Mouse (Mus musculus): ENCODE measurements around the gene Acad9. TPM values are rescaled to one million over a fixed set of nuclear protein-coding genes. Genes with fewer than 3 reads are reported as not detected.

The Acad9 gene
- polyA plus RNA-seq, 1 experiment from 2014 or later: 81.7 TPM

DNA sequence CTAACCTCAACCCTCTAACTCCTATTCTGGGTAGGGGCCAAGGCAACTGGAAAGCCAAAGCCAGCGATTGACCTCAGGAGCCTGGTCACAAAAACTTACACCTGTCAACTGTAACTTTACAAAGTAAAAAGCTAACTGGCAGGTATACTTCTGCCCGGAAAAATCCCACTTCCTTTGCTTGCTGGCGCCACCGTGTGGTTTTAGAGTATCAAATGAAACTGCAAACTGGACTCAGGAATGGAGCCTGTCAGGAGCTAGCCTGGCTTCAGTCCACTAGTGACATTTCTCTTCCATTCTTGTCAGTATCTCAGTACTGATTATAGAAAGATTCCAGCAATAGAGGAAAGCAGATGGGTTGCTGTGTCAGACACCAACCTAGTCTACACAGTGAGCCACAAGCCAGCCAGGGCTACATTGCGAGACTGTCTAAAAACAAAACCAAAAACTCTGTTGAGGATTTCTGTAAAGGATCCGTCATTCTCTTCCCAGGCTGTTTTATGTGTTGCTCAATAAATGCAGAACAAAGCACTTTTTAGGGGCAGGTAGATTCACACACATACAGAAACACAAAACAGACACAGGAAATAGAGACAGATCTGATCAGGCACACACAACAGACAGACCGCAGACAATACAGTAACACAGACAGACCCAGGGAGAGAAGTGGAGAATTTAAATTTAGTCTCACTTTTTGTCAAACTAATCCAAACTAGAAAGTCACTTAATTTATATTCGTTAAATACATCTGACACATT lies 5.5 kb upstream of the Acad9 start:
- no peaks in the 10 kb centered on the region for H3K36me3 ChIP-seq (ENCODE audit: control insufficient read depth, insufficient read depth, low read length)
- ATAC-seq (replicated peaks; ENCODE audit: insufficient number of reproducible peaks, low FRiP score, low TSS enrichment): no peak
- no peaks in the 10 kb centered on the region for H3K4me1 ChIP-seq (ENCODE audit: control insufficient read depth, insufficient read depth, low read length)
- 31% methylated on average over 8 of the region's 8 CpGs for WGBS (ENCODE audit: insufficient replicate concordance)
- H3K27ac ChIP-seq (ENCODE audit: low read depth, low read length): no peak overlapping the region
- 0 out of 2 replicates have a peak overlapping the region, but pooled peaks have one; percentile 46 for H3K9ac ChIP-seq (ENCODE audit: low read depth, low read length)
- no peak overlapping the region for H3K4me3 ChIP-seq (ENCODE audit: low read depth, low read length)
- no peaks in the 10 kb centered on the region for H3K9me3 ChIP-seq (replicated peaks; ENCODE audit: control insufficient read depth, low read length)
- H3K4me2 ChIP-seq: no peak overlapping the region
- peaks cover 7% of the 10 kb centered on the region; the same call in 1 of the 2 replicates for H3K27me3 ChIP-seq (ENCODE audit: control insufficient read depth, insufficient read depth, low read length)

DNA sequence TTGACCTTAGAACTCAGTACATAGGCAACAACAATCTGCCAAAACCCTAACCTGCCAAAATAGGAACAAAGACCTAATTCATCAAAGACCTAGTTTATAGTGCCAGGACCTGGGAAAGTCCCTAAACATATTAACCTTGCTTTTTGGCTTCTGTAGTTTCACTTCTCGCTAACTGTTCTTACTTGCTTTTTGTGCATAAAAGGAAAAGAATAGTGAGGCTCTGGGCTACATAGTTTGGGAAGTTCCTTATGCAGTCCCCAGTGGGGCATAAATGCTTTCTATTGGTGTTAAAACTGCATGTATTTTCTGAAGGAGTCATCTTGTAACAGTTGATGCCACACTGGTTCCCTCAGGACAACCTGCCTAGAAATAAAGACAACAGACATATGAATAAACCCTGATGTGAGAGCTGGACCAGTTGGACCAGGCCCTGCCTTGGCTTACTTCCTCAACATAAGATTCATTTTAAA lies 1.2 kb upstream of the Acad9 start:
- peaks cover 8% of the 10 kb centered on the region for H3K4me1 ChIP-seq (ENCODE audit: control insufficient read depth, insufficient read depth, low read length)
- no peak overlapping the region for H3K4me2 ChIP-seq
- H3K27ac ChIP-seq (ENCODE audit: low read depth, low read length): no peak overlapping the region
- H3K36me3 ChIP-seq (ENCODE audit: control insufficient read depth, insufficient read depth, low read length): no peaks in the 10 kb centered on the region
- no peak for ATAC-seq (replicated peaks; ENCODE audit: insufficient number of reproducible peaks, low FRiP score, low TSS enrichment)
- peaks cover 7% of the 10 kb centered on the region; the same call in 1 of the 2 replicates for H3K27me3 ChIP-seq (ENCODE audit: control insufficient read depth, insufficient read depth, low read length)
- H3K9me3 ChIP-seq (replicated peaks; ENCODE audit: control insufficient read depth, low read length): no peaks in the 10 kb centered on the region
- H3K9ac ChIP-seq (ENCODE audit: low read depth, low read length): no peak overlapping the region
- H3K4me3 ChIP-seq (ENCODE audit: low read depth, low read length): no peak overlapping the region
- WGBS (ENCODE audit: insufficient replicate concordance): 97% methylated on average over 1 of the region's 1 CpGs

DNA sequence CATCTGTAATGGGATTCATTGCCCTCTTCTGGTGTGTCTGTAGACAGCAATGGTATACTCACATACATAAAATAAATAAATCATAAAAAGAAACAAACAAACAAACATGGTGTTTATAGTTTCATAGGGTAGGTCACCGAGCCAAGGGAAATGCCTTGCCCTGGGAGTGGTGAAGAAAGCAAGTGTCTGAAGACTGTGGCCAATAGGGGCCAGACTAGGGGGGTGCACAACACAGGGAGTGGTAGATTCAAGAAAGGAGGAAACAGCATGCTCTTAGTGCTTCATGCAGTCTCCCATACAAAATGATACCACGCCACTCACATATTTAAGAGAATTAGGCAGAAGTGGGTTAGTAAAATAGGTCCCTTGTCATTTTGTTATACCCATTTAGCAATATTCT lies 613 bp upstream of the Acad9 start:
- Histone ChIP-seq H3K4me3 (ENCODE audit: low read depth, low read length) (peak overlapping the region; percentile 81), H3K27me3 (ENCODE audit: control insufficient read depth, insufficient read depth, low read length) (peaks cover 7% of the 10 kb centered on the region; the same call in 1 of the 2 replicates), H3K9me3 (replicated peaks; ENCODE audit: control insufficient read depth, low read length) (no peaks in the 10 kb centered on the region), H3K4me1 (ENCODE audit: control insufficient read depth, insufficient read depth, low read length) (peaks cover 8% of the 10 kb centered on the region), H3K27ac (ENCODE audit: low read depth, low read length) (no peak overlapping the region), H3K36me3 (ENCODE audit: control insufficient read depth, insufficient read depth, low read length) (no peaks in the 10 kb centered on the region), H3K4me2 (peak overlapping the region; percentile 82), H3K9ac (ENCODE audit: low read depth, low read length) (no peak overlapping the region)
- WGBS (ENCODE audit: insufficient replicate concordance): 96% methylated on average over 2 of the region's 2 CpGs
- no peak for ATAC-seq (replicated peaks; ENCODE audit: insufficient number of reproducible peaks, low FRiP score, low TSS enrichment)

DNA sequence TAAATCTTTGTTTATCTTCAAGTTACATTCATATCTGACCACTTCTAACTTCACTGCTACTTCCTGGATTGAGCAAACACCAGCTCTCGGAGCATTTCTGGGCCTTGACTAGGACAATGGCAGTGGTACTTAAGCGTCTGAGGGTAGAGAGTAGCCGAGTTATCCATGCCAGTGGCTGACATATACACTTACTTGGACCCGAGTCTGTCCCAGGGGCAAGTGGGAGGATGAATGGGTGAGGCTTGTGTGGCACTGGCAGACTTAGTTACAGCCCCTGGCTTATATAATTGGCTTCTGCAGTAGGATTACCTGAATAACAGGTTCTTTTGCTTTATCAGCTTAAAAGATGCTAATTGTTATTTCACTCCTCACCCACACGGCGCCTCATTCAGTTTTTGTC lies 2.0 kb downstream of the Acad9 start:
- H3K4me3 ChIP-seq (ENCODE audit: low read depth, low read length): no peak overlapping the region
- no peak overlapping the region for H3K4me2 ChIP-seq
- no peak overlapping the region for H3K27ac ChIP-seq (ENCODE audit: low read depth, low read length)
- peaks cover 7% of the 10 kb centered on the region; the same call in 1 of the 2 replicates for H3K27me3 ChIP-seq (ENCODE audit: control insufficient read depth, insufficient read depth, low read length)
- ATAC-seq (replicated peaks; ENCODE audit: insufficient number of reproducible peaks, low FRiP score, low TSS enrichment): no peak
- no peaks in the 10 kb centered on the region for H3K9me3 ChIP-seq (replicated peaks; ENCODE audit: control insufficient read depth, low read length)
- WGBS (ENCODE audit: insufficient replicate concordance): 82% methylated on average over 6 of the region's 6 CpGs
- H3K4me1 ChIP-seq (ENCODE audit: control insufficient read depth, insufficient read depth, low read length): peaks cover 8% of the 10 kb centered on the region
- no peak overlapping the region for H3K9ac ChIP-seq (ENCODE audit: low read depth, low read length)
- no peaks in the 10 kb centered on the region for H3K36me3 ChIP-seq (ENCODE audit: control insufficient read depth, insufficient read depth, low read length)

DNA sequence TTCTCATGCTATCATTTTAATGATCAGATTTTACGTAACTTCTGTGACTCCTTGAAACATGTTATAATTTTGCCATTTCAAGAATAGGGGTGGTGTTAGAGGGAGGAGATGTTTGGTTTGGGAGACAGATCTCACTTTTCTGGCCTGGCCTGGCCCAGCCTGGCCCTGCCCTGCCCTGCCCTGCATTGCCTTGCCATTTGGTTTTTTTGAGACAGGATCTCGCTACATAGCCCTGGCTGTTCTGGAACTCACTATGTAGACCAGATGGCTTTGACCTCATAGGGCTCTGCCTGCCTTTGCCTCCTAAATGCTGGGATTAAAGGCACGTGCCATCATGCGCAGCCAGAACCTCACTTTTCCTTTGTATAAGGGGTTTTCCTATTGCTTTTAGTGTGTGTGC lies 4.7 kb downstream of the Acad9 start:
- peaks cover 8% of the 10 kb centered on the region for H3K4me1 ChIP-seq (ENCODE audit: control insufficient read depth, insufficient read depth, low read length)
- no peaks in the 10 kb centered on the region for H3K9me3 ChIP-seq (replicated peaks; ENCODE audit: control insufficient read depth, low read length)
- H3K27ac ChIP-seq (ENCODE audit: low read depth, low read length): no peak overlapping the region
- peaks cover 8% of the 10 kb centered on the region for H3K36me3 ChIP-seq (ENCODE audit: control insufficient read depth, insufficient read depth, low read length)
- H3K9ac ChIP-seq (ENCODE audit: low read depth, low read length): no peak overlapping the region
- H3K27me3 ChIP-seq (ENCODE audit: control insufficient read depth, insufficient read depth, low read length): no peaks in the 10 kb centered on the region
- no peak for ATAC-seq (replicated peaks; ENCODE audit: insufficient number of reproducible peaks, low FRiP score, low TSS enrichment)
- 93% methylated on average over 4 of the region's 4 CpGs for WGBS (ENCODE audit: insufficient replicate concordance)
- no peak overlapping the region for H3K4me2 ChIP-seq
- H3K4me3 ChIP-seq (ENCODE audit: low read depth, low read length): no peak overlapping the region

DNA sequence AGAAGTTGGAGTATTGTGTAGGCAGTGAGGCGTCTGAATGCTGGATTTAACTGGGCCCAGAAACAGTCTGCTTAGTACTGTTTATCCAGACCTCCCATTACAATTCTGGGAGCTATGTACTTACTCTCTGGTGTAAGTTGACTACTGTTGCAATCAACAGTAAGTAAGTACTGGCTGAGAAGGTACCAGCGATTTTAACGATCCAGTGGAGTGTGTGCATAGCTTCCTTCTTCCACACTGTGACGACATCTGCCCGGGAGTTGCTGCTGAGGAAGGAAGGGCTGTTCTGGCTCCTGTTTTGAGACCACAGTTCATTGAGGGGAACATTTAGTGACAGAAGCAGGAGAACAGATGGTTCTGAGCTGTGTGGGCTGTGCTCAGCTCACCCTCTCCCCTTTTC lies 5.3 kb downstream of the Acad9 start:
- H3K36me3 ChIP-seq (ENCODE audit: control insufficient read depth, insufficient read depth, low read length): peaks cover 13% of the 10 kb centered on the region
- no peaks in the 10 kb centered on the region for H3K9me3 ChIP-seq (replicated peaks; ENCODE audit: control insufficient read depth, low read length)
- H3K4me2 ChIP-seq: no peak overlapping the region
- no peaks in the 10 kb centered on the region for H3K27me3 ChIP-seq (ENCODE audit: control insufficient read depth, insufficient read depth, low read length)
- H3K27ac ChIP-seq (ENCODE audit: low read depth, low read length): no peak overlapping the region
- WGBS (ENCODE audit: insufficient replicate concordance): 88% methylated on average over 5 of the region's 5 CpGs
- no peak for ATAC-seq (replicated peaks; ENCODE audit: insufficient number of reproducible peaks, low FRiP score, low TSS enrichment)
- no peak overlapping the region for H3K9ac ChIP-seq (ENCODE audit: low read depth, low read length)
- H3K4me1 ChIP-seq (ENCODE audit: control insufficient read depth, insufficient read depth, low read length): peaks cover 8% of the 10 kb centered on the region
- H3K4me3 ChIP-seq (ENCODE audit: low read depth, low read length): no peak overlapping the region

DNA sequence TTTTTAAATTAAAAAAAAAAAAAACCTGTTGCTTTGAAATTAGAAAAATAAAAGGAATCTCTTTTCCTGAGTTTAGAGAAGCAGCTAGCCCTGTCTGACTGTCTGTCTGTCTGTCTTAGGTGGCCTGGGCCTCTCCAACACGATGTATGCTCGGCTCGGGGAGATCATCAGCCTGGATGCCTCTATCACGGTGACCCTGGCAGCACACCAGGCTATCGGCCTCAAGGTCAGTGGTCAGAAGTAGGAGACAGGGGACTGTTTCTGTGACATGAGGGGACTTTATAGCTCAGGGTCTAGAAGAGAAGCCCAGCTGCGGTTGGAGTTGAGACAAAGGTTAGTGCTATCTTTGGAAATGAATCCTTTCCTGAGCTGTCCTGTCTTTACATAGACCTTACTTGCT lies 8.5 kb downstream of the Acad9 start:
- ATAC-seq (replicated peaks; ENCODE audit: insufficient number of reproducible peaks, low FRiP score, low TSS enrichment): no peak
- Histone ChIP-seq H3K27ac (ENCODE audit: low read depth, low read length) (no peak overlapping the region), H3K27me3 (ENCODE audit: control insufficient read depth, insufficient read depth, low read length) (no peaks in the 10 kb centered on the region), H3K9ac (ENCODE audit: low read depth, low read length) (no peak overlapping the region), H3K4me1 (ENCODE audit: control insufficient read depth, insufficient read depth, low read length) (no peaks in the 10 kb centered on the region), H3K9me3 (replicated peaks; ENCODE audit: control insufficient read depth, low read length) (no peaks in the 10 kb centered on the region), H3K4me3 (ENCODE audit: low read depth, low read length) (no peak overlapping the region), H3K36me3 (ENCODE audit: control insufficient read depth, insufficient read depth, low read length) (peaks cover 27% of the 10 kb centered on the region), H3K4me2 (no peak overlapping the region)
- WGBS (ENCODE audit: insufficient replicate concordance): 85% methylated on average over 6 of the region's 6 CpGs

DNA sequence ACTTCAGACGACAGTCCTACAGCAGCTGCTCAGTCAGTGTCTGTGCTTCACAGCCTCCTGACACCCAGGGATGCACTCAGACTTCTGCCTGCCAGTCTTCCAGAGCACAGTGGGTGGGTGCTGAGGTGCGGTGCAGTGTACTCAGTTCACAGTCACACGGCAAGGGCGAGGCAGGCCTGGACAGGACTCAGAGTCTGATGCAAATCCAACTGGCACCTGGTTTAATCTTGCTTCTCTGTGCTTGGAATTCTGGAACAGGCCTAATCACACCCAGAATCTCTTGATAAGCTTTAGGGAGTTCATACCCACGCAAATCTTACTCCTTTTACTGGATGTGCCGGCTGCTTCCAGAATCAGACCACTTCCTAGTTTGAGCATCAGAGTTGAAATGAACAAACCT lies 9.7 kb downstream of the Acad9 start:
- H3K4me1 ChIP-seq (ENCODE audit: control insufficient read depth, insufficient read depth, low read length): no peaks in the 10 kb centered on the region
- 93% methylated on average over 6 of the region's 6 CpGs for WGBS (ENCODE audit: insufficient replicate concordance)
- no peak overlapping the region for H3K4me2 ChIP-seq
- H3K4me3 ChIP-seq (ENCODE audit: low read depth, low read length): no peak overlapping the region
- H3K9me3 ChIP-seq (replicated peaks; ENCODE audit: control insufficient read depth, low read length): no peaks in the 10 kb centered on the region
- no peak for ATAC-seq (replicated peaks; ENCODE audit: insufficient number of reproducible peaks, low FRiP score, low TSS enrichment)
- H3K36me3 ChIP-seq (ENCODE audit: control insufficient read depth, insufficient read depth, low read length): peaks cover 38% of the 10 kb centered on the region
- H3K27ac ChIP-seq (ENCODE audit: low read depth, low read length): no peak overlapping the region
- no peak overlapping the region for H3K9ac ChIP-seq (ENCODE audit: low read depth, low read length)
- H3K27me3 ChIP-seq (ENCODE audit: control insufficient read depth, insufficient read depth, low read length): no peaks in the 10 kb centered on the region

DNA sequence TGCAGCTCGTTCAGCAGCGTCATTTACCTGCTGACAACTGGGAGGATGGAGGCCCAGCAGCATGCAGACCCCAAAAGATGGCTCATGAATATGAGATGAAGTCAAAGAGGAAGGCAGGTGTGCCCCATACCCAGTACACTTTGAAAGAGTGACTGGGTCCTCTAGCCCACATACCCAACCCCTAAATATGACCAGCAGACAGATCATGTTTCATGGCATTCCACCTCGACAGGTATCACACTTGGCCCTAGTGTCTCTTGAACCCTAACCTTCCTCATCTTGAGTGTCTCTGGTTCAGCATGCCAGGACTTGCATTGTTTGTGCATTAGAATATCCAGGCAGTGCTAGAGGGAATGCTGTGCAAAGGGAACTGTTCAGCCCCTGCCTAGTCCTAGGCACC lies 11.6 kb downstream of the Acad9 start:
- 91% methylated on average over 3 of the region's 3 CpGs for WGBS (ENCODE audit: insufficient replicate concordance)
- no peak overlapping the region for H3K9ac ChIP-seq (ENCODE audit: low read depth, low read length)
- no peaks in the 10 kb centered on the region for H3K27me3 ChIP-seq (ENCODE audit: control insufficient read depth, insufficient read depth, low read length)
- H3K36me3 ChIP-seq (ENCODE audit: control insufficient read depth, insufficient read depth, low read length): peaks cover 47% of the 10 kb centered on the region
- no peak for ATAC-seq (replicated peaks; ENCODE audit: insufficient number of reproducible peaks, low FRiP score, low TSS enrichment)
- H3K4me2 ChIP-seq: no peak overlapping the region
- no peak overlapping the region for H3K4me3 ChIP-seq (ENCODE audit: low read depth, low read length)
- H3K4me1 ChIP-seq (ENCODE audit: control insufficient read depth, insufficient read depth, low read length): no peaks in the 10 kb centered on the region
- no peaks in the 10 kb centered on the region for H3K9me3 ChIP-seq (replicated peaks; ENCODE audit: control insufficient read depth, low read length)
- no peak overlapping the region for H3K27ac ChIP-seq (ENCODE audit: low read depth, low read length)

Measured in heart, embryonic 11.5 days (tissue).